Mouse (Mus musculus): ENCODE measurements around the gene Lix1. TPM values are rescaled to one million over a fixed set of nuclear protein-coding genes. Genes with fewer than 3 reads are reported as not detected.
A peak's percentile ranks its signal among the peaks of the same experiment; 100 is the strongest.

The Lix1 gene
- 3.7 and 4.4 TPM in 2 replicates for polyA plus RNA-seq (2015; fragmentation: Nextera tagmentation; extraction: Ambion mirVana)

GRCm38 (mm10) chr17:17402222-17403004 lies at the start of gene Lix1:
Lix1 (plus strand) TSS chr17:17402672.
- TF ChIP-seq CTCF (IDR thresholded peaks at IDR 0.05; ENCODE audit: low read depth): peak; percentile 71
- Histone ChIP-seq H3K9ac (ENCODE audit: low read depth, low read length) (no peak within 1 kb of the TSS), H3K4me2 (replicated peaks; ENCODE audit: low read depth) (0 out of 2 replicates have a peak within 1 kb of the TSS, but pooled peaks have one; percentile 0), H3K4me1 (replicated peaks; ENCODE audit: control insufficient read depth, insufficient read depth, low read length) (no peaks in the 10 kb centered on the region), H3K27ac (ENCODE audit: low read depth, low read length) (no peak within 1 kb of the TSS), H3K27me3 (replicated peaks; ENCODE audit: control insufficient read depth, insufficient read depth, low read length) (no peaks in the 10 kb centered on the region), H3K36me3 (ENCODE audit: control insufficient read depth, insufficient read depth) (no peaks in the 10 kb centered on the region), H3K4me3 (ENCODE audit: low read depth, low read length) (no peak within 1 kb of the TSS), H3K9me3 (ENCODE audit: control insufficient read depth) (no peaks in the 10 kb centered on the region)
- ATAC-seq: no peak
- 34% methylated on average over 6 of the region's 6 CpGs for WGBS

DNA sequence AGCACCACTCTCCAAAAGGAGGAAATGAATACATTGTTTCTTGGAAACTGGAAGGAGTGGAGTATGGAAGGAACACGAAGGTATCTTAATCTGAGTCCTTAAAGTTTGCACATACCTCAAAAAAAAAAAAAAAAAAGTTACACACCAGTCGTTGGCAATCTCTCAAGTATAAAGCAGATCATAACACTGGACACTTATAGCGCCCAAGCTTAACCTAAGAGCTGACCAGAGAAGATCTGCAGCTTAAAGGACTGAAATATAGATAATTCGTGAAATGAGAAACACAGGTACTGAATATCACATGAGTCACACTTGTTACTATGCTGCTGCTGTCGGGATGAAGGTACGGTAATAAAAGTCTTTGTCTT lies 28.9 kb upstream of the Lix1 start:
- no peaks in the 10 kb centered on the region for H3K27me3 ChIP-seq (replicated peaks; ENCODE audit: control insufficient read depth, insufficient read depth, low read length)
- H3K9ac ChIP-seq (ENCODE audit: low read depth, low read length): peak overlapping the region; percentile 75
- H3K4me1 ChIP-seq (replicated peaks; ENCODE audit: control insufficient read depth, insufficient read depth, low read length): no peaks in the 10 kb centered on the region; the same call in 1 of the 2 replicates
- H3K4me2 ChIP-seq (replicated peaks; ENCODE audit: low read depth): peak overlapping the region; percentile 87
- WGBS: 2% methylated on average over 6 of the region's 6 CpGs
- H3K4me3 ChIP-seq (ENCODE audit: low read depth, low read length): peak overlapping the region; percentile 67
- peaks cover 11% of the 10 kb centered on the region for H3K36me3 ChIP-seq (ENCODE audit: control insufficient read depth, insufficient read depth)
- H3K27ac ChIP-seq (ENCODE audit: low read depth, low read length): peak overlapping the region; percentile 91
- H3K9me3 ChIP-seq (ENCODE audit: control insufficient read depth): no peaks in the 10 kb centered on the region
- no peak for ATAC-seq
- no peak for TF ChIP-seq CTCF (IDR thresholded peaks at IDR 0.05; ENCODE audit: low read depth)

- H3K9ac ChIP-seq (ENCODE audit: low read depth, low read length): peak within 1 kb of the TSS; percentile 75
- peak within 1 kb of the TSS; percentile 67 for H3K4me3 ChIP-seq (ENCODE audit: low read depth, low read length)
- WGBS: under 1% methylated on average over 48 of the region's 48 CpGs
- peak within 1 kb of the TSS; percentile 87 for H3K4me2 ChIP-seq (replicated peaks; ENCODE audit: low read depth)
- no peaks in the 10 kb centered on the region for H3K27me3 ChIP-seq (replicated peaks; ENCODE audit: control insufficient read depth, insufficient read depth, low read length)
- H3K4me1 ChIP-seq (replicated peaks; ENCODE audit: control insufficient read depth, insufficient read depth, low read length): no peaks in the 10 kb centered on the region; the same call in 1 of the 2 replicates
- H3K9me3 ChIP-seq (ENCODE audit: control insufficient read depth): no peaks in the 10 kb centered on the region
- TF ChIP-seq CTCF (IDR thresholded peaks at IDR 0.05; ENCODE audit: low read depth): no peak
- H3K36me3 ChIP-seq (ENCODE audit: control insufficient read depth, insufficient read depth): peaks cover 16% of the 10 kb centered on the region
- peak; percentile 98 for ATAC-seq
- peak within 1 kb of the TSS; percentile 91 for H3K27ac ChIP-seq (ENCODE audit: low read depth, low read length)
Observed at GRCm38 (mm10) chr17:17373918-17374910, 28.3 kb upstream of the Lix1 start, which contains the start of gene Riok2. Riok2 (plus strand) TSS chr17:17374309.

DNA sequence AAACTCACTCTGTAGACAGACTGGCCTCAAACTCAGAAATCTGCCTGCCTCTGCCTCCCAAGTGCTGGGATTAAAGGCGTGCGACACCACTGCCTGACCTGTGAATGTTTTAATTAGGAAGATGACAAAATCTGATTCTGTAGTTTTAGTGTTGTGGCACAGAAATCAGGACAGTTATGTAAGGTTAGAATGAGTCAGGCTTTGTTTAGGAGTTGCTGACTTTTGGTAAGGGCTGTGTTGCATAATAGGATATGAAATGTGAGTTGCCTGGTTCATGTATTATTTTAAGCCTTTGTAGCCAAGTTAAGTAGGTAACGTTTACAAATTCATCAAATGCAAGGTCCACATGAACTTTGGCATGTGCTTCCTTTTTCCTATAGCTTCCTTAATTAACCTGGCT lies 26.9 kb upstream of the Lix1 start:
- H3K4me1 ChIP-seq (replicated peaks; ENCODE audit: control insufficient read depth, insufficient read depth, low read length): no peaks in the 10 kb centered on the region; the same call in 1 of the 2 replicates
- peak overlapping the region; percentile 75; the same call in 1 of the 2 replicates for H3K9ac ChIP-seq (ENCODE audit: low read depth, low read length)
- H3K27ac ChIP-seq (ENCODE audit: low read depth, low read length): no peak overlapping the region
- no peak for TF ChIP-seq CTCF (IDR thresholded peaks at IDR 0.05; ENCODE audit: low read depth)
- no peaks in the 10 kb centered on the region for H3K27me3 ChIP-seq (replicated peaks; ENCODE audit: control insufficient read depth, insufficient read depth, low read length)
- no peaks in the 10 kb centered on the region for H3K9me3 ChIP-seq (ENCODE audit: control insufficient read depth)
- peak overlapping the region; percentile 87; the same call in 1 of the 2 replicates for H3K4me2 ChIP-seq (replicated peaks; ENCODE audit: low read depth)
- H3K36me3 ChIP-seq (ENCODE audit: control insufficient read depth, insufficient read depth): peaks cover 17% of the 10 kb centered on the region
- WGBS: 72% methylated on average over 3 of the region's 3 CpGs
- H3K4me3 ChIP-seq (ENCODE audit: low read depth, low read length): peak overlapping the region; percentile 67
- no peak for ATAC-seq

DNA sequence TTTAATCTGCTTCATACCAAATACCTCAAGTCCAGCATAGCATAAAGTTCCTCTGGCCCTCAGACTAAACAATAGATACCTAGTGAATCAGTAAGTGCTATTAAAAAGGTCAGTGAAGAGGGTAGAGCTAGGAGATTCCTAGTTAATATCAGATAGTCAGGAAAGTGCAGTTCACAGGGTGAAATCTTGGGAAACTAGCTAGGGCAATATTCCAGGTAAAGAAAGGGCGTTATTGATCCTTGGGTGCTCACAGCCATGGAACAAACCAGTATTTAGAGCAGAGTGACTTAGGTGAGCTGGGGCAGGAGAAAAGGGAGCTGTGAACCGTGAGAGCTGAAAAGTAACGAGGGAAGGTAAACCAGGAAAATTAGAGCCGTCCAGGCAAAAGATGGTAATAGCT lies 18.8 kb upstream of the Lix1 start:
- WGBS: 94% methylated on average over 4 of the region's 4 CpGs
- no peak for ATAC-seq
- H3K9me3 ChIP-seq (ENCODE audit: control insufficient read depth): no peaks in the 10 kb centered on the region
- H3K4me3 ChIP-seq (ENCODE audit: low read depth, low read length): no peak overlapping the region
- no peaks in the 10 kb centered on the region for H3K27me3 ChIP-seq (replicated peaks; ENCODE audit: control insufficient read depth, insufficient read depth, low read length)
- no peak overlapping the region for H3K4me2 ChIP-seq (replicated peaks; ENCODE audit: low read depth)
- H3K4me1 ChIP-seq (replicated peaks; ENCODE audit: control insufficient read depth, insufficient read depth, low read length): no peaks in the 10 kb centered on the region
- no peak overlapping the region for H3K27ac ChIP-seq (ENCODE audit: low read depth, low read length)
- peaks cover 60% of the 10 kb centered on the region for H3K36me3 ChIP-seq (ENCODE audit: control insufficient read depth, insufficient read depth)
- TF ChIP-seq CTCF (IDR thresholded peaks at IDR 0.05; ENCODE audit: low read depth): no peak
- H3K9ac ChIP-seq (ENCODE audit: low read depth, low read length): no peak overlapping the region

- Histone ChIP-seq H3K4me2 (replicated peaks; ENCODE audit: low read depth) (no peak overlapping the region), H3K4me3 (ENCODE audit: low read depth, low read length) (no peak overlapping the region), H3K27me3 (replicated peaks; ENCODE audit: control insufficient read depth, insufficient read depth, low read length) (no peaks in the 10 kb centered on the region), H3K4me1 (replicated peaks; ENCODE audit: control insufficient read depth, insufficient read depth, low read length) (no peaks in the 10 kb centered on the region), H3K9me3 (ENCODE audit: control insufficient read depth) (no peaks in the 10 kb centered on the region), H3K9ac (ENCODE audit: low read depth, low read length) (no peak overlapping the region), H3K36me3 (ENCODE audit: control insufficient read depth, insufficient read depth) (peaks cover 60% of the 10 kb centered on the region), H3K27ac (ENCODE audit: low read depth, low read length) (no peak overlapping the region)
- no peak for ATAC-seq
- WGBS: 93% methylated on average over 3 of the region's 3 CpGs
- TF ChIP-seq CTCF (IDR thresholded peaks at IDR 0.05; ENCODE audit: low read depth): no peak
Observed at GRCm38 (mm10) chr17:17384502-17384901, 18.0 kb upstream of the Lix1 start.

Measured in intestine, postnatal 0 days (tissue).